Mouse (Mus musculus) lung, postnatal 0 days (tissue): ENCODE data around the gene Mmaa.

Experiments used
- CTCF ChIP-seq: IDR thresholded peaks from 2 replicates; pipeline ENCODE4 v1.5.1; 2016; ENCODE audit warnings: antibody characterized with exemption, mild to moderate bottlenecking
- EP300 ChIP-seq: IDR thresholded peaks from 2 replicates; pipeline ENCODE4 v1.6.1; 2016; ENCODE audit warnings: antibody characterized with exemption, mild to moderate bottlenecking, control low read depth

GRCm38 (mm10) chr8:79239996-79240395, 54.7 kb downstream of the Mmaa start:
- TF ChIP-seq CTCF, result no peak
- TF ChIP-seq EP300, result no peak
